Mouse (Mus musculus) stomach, postnatal 0 days (tissue): Measurements from ENCODE around the gene Psmb2.

ENCODE experiments used
- CTCF ChIP-seq: IDR thresholded peaks from 2 replicates; pipeline ENCODE4 v1.5.1; 2016; ENCODE audit warnings: antibody characterized with exemption, low read depth, mild to moderate bottlenecking, moderate library complexity
- EP300 ChIP-seq: optimal IDR thresholded peaks from 2 replicates; pipeline ENCODE3; 2016; ENCODE audit warnings: antibody characterized with exemption

- TF ChIP-seq CTCF (no peak), EP300 (no peak)
Measured at GRCm38 (mm10) chr4:126683084-126683483, 5.7 kb downstream of the Psmb2 start.
